Comparison of ENCODE assay signal across 15 mouse cellular contexts in the genomic region with DNA sequence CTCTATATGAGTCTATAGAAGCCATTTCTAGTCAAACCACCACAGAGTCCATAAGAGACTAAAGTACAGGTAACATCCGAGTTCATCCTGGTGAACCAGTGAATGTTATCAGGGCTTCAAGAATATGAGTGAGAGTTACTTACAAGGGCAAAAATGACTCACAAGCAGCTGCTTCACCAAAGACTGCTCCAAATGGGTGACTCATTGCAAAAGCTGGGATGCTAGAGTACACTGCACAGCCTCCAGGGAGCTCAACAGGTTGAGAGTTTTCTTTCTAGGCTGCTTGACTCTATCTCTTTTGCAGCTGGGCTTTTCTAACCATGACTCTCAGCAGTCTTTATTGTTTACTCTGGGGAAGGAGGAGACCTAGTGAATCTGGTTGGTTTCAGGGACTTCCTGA.
"Had no signal": no experiment of that assay in that cellular context is flagged by ENCODE, and none has a peak within 500 bp of the region (broad histone marks: within the 10 kb centered on the region; RNA-seq: fewer than 3 reads in every experiment).

No protein-coding gene starts in this region.

- H3K4me1 ChIP-seq: liver, embryonic 12.5 days; megakaryocyte, embryonic 14.5 days had no signal

- H3K9me3 ChIP-seq: limb, embryonic 15.5 days; liver, embryonic 12.5 days; midbrain, embryonic 15.5 days; neural tube, embryonic 13.5 days had no signal

- H3K4me3 ChIP-seq: limb, embryonic 15.5 days; liver, embryonic 12.5 days; megakaryocyte, embryonic 14.5 days; midbrain, embryonic 15.5 days; neural tube, embryonic 13.5 days had no signal

- H3K36me3 ChIP-seq: limb, embryonic 15.5 days; liver, embryonic 12.5 days; midbrain, embryonic 15.5 days; neural tube, embryonic 13.5 days had no signal

- DNase-seq: kidney, postnatal 36 days; layer of hippocampus, adult 9-11 months; layer of hippocampus, postnatal 36 days; lung, embryonic 14.5 days; lung, postnatal 14 days; right cerebral cortex, postnatal 25 days; spleen, adult 18-20 months; thymus, adult 18-20 months; thymus, postnatal 14 days had no signal

- H3K27ac ChIP-seq: limb, embryonic 15.5 days; liver, embryonic 12.5 days; macrophage; midbrain, embryonic 15.5 days; neural tube, embryonic 13.5 days had no signal

- H3K27me3 ChIP-seq: limb, embryonic 15.5 days; liver, embryonic 12.5 days; megakaryocyte, embryonic 14.5 days; midbrain, embryonic 15.5 days; neural tube, embryonic 13.5 days had no signal
